Mouse (Mus musculus): ENCODE results near the gene Brat1. TPM values are rescaled to one million over a fixed set of nuclear protein-coding genes. Genes with fewer than 3 reads are reported as not detected.
A peak's percentile ranks its signal among the peaks of the same experiment; 100 is the strongest.

Gene Brat1
- polyA plus RNA-seq, 1 experiment from 2014 or later: 22.0 TPM

DNA sequence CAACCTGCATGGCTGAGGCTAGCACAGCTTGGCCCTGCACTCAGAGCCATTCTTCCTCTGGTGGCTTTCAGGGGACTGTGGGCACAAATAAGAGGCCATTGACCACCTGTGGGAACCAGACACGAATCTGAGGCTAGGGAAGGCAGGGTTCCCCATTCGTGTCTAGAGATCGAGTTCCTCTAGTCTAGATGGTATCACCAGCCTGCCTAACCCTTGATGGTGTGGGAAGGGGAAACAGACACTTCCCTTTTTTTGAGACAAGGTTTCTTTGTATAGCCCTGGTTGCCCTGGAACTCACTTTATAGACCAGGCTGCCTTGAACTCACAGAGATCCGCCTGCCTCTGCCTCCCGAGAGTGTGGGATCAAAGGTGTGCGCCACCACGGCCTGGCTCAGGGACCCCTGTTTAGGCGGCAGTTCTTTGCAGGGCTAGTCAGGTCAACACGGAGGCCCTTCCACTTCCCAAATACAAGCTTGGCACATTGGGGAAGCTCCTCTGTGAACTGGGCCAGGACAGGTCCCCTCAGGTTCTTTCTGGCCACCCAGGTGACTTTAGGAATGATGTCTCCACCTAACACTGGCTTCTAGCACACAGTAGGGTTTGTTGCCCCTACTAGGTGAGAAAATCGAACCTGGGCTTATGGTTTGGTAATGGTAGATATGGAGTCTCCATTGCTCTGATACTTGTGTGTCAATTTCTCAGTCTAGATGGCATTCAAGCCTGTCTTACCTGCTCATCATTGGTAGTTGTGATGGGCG lies 26.4 kb downstream of the Brat1 start:
- H3K4me2 ChIP-seq: no peak overlapping the region
- no peak for ATAC-seq (ENCODE audit: insufficient number of reproducible peaks, insufficient read depth, low FRiP score, low TSS enrichment, low read depth)
- peaks cover 18% of the 10 kb centered on the region for H3K27me3 ChIP-seq
- peaks cover 10% of the 10 kb centered on the region for H3K4me1 ChIP-seq
- H3K4me3 ChIP-seq: no peak overlapping the region
- 85% methylated on average over 11 of the region's 11 CpGs for WGBS
- no peaks in the 10 kb centered on the region for H3K36me3 ChIP-seq
- no peak overlapping the region for H3K9ac ChIP-seq
- H3K9me3 ChIP-seq: no peaks in the 10 kb centered on the region
- H3K27ac ChIP-seq: no peak overlapping the region

DNA sequence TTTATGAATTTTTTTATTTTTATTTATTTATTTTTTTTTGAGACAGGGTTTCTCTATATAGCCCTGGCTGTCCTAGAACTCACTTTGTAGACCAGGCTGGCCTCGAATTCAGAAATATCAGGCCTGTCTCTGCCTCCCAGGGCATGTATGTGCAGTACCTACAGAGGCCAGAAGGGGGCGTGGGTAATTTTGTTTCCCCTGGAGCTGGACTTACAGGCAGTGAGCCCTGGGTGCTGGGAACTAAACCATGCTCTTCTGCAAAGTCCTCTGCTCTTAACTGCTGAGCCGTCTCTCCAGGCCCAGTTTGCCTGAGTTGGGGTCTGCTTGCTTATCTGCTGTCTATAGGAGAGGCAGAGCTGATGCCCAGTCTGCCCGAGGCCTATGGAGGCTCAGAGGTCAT lies 27.4 kb downstream of the Brat1 start:
- no peak overlapping the region for H3K4me3 ChIP-seq

DNA sequence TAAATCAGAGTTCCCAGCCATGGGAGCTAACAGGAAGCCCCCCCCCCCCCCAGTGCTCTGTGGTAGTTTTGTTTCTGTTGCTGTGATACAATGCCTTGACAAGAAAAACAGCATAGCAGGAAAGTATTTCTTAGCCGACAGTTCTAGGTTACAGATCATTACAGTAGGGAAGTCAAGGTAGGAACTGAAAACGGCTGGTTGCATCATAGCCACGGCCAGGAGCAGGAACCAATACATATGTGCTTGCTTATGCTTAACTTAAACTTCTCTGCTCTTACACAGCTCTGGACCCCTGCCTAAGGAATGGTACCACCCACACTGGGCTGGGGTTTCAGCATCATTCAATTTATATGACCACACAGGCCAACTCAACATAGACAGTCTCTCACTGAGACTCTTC lies 28.5 kb downstream of the Brat1 start:
- Histone ChIP-seq H3K27ac (no peak overlapping the region), H3K9ac (no peak overlapping the region), H3K4me1 (peaks cover 14% of the 10 kb centered on the region), H3K9me3 (no peaks in the 10 kb centered on the region), H3K27me3 (peaks cover 34% of the 10 kb centered on the region), H3K4me2 (no peak overlapping the region), H3K36me3 (no peaks in the 10 kb centered on the region), H3K4me3 (no peak overlapping the region)
- ATAC-seq (ENCODE audit: insufficient number of reproducible peaks, insufficient read depth, low FRiP score, low TSS enrichment, low read depth): no peak
- 78% methylated on average over 3 of the region's 3 CpGs for WGBS

More for the DNA sequence above, 27.4 kb downstream of the Brat1 start:
- WGBS: 60% methylated on average over 4 of the region's 4 CpGs
- Histone ChIP-seq H3K9ac (no peak overlapping the region), H3K27me3 (peaks cover 28% of the 10 kb centered on the region), H3K36me3 (no peaks in the 10 kb centered on the region), H3K27ac (no peak overlapping the region), H3K9me3 (no peaks in the 10 kb centered on the region), H3K4me2 (no peak overlapping the region), H3K4me1 (peaks cover 14% of the 10 kb centered on the region)
- ATAC-seq (ENCODE audit: insufficient number of reproducible peaks, insufficient read depth, low FRiP score, low TSS enrichment, low read depth): no peak

DNA sequence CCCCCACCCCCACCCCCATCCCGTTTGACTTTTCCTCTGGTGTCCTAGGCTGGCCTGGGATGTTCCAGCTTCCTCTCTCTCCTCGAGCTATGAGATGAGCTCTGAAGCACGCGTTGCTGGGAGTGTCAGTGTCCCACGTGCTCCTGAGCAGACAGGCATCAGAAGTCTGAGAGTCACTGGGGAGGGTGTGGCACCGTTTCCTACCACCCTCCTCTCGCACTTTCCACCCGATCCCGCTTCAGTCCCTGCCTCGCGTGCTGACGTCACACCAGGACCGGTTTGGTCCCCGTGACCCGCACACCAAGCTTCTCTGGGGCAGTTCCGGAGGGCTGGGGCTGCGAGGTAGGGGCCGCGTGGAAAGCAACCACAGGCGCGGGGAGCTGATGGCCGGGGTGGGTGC lies 30.5 kb downstream of the Brat1 start:
- Histone ChIP-seq H3K9ac (peak overlapping the region; percentile 61), H3K4me1 (peaks cover 14% of the 10 kb centered on the region), H3K27me3 (peaks cover 34% of the 10 kb centered on the region), H3K36me3 (no peaks in the 10 kb centered on the region), H3K4me2 (peak overlapping the region; percentile 74), H3K9me3 (no peaks in the 10 kb centered on the region), H3K27ac (no peak overlapping the region), H3K4me3 (peak overlapping the region; percentile 40)
- WGBS: under 1% methylated on average over 22 of the region's 22 CpGs
- ATAC-seq (ENCODE audit: insufficient number of reproducible peaks, insufficient read depth, low FRiP score, low TSS enrichment, low read depth): no peak

DNA sequence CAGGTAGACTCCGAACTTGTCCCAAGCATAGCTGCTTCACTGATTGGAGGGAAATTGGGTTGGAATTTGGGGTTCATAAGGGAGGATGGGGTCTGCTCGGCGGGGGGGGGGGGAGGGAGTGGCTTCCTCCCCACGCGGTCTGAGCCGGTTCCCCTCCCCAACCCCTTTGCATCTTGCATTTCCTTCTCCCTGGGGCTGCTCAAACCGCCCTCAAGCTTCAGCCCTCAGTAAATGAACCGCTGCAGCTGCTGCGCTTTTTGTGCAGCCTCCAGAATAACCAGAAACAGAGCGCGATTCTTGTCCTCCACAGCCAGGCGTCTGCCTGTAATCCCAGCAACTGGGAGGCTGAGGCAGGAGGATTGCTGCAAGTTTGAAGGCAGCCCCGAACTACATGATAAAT lies 31.4 kb downstream of the Brat1 start:
- Histone ChIP-seq H3K4me3 (peak overlapping the region; percentile 40; the same call in 1 of the 2 replicates), H3K36me3 (no peaks in the 10 kb centered on the region), H3K27ac (no peak overlapping the region), H3K4me2 (peak overlapping the region; percentile 74), H3K4me1 (peaks cover 14% of the 10 kb centered on the region), H3K27me3 (peaks cover 34% of the 10 kb centered on the region), H3K9me3 (no peaks in the 10 kb centered on the region), H3K9ac (peak overlapping the region; percentile 61; the same call in 1 of the 2 replicates)
- ATAC-seq (ENCODE audit: insufficient number of reproducible peaks, insufficient read depth, low FRiP score, low TSS enrichment, low read depth): no peak
- WGBS: 16% methylated on average over 12 of the region's 13 CpGs

DNA sequence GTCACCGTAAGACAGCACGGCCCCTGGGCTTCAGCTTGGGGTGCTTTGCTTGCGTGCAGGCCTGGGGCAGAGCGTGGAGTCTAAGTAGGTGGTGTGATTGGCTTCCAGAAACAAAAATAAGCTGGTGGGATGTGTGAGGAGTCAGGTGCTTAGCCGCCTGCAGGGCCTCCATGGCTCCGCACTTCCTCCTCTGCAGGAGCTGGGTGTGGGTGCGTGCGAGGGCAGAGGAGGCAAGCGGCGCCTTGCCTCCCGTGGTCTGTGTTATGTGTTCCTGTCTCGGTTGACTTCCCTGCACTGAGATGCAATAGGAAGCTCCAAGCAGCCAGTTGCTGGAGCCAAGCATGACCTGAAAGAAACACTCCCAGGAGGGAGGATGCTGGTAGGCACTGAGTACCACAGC lies 35.0 kb downstream of the Brat1 start:
- H3K9ac ChIP-seq: no peak overlapping the region
- H3K36me3 ChIP-seq: no peaks in the 10 kb centered on the region
- no peak overlapping the region for H3K4me2 ChIP-seq
- no peaks in the 10 kb centered on the region for H3K9me3 ChIP-seq
- peaks cover 30% of the 10 kb centered on the region for H3K27me3 ChIP-seq
- H3K27ac ChIP-seq: no peak overlapping the region
- 78% methylated on average over 12 of the region's 12 CpGs for WGBS
- H3K4me1 ChIP-seq: peaks cover 14% of the 10 kb centered on the region
- ATAC-seq (ENCODE audit: insufficient number of reproducible peaks, insufficient read depth, low FRiP score, low TSS enrichment, low read depth): no peak
- H3K4me3 ChIP-seq: no peak overlapping the region

DNA sequence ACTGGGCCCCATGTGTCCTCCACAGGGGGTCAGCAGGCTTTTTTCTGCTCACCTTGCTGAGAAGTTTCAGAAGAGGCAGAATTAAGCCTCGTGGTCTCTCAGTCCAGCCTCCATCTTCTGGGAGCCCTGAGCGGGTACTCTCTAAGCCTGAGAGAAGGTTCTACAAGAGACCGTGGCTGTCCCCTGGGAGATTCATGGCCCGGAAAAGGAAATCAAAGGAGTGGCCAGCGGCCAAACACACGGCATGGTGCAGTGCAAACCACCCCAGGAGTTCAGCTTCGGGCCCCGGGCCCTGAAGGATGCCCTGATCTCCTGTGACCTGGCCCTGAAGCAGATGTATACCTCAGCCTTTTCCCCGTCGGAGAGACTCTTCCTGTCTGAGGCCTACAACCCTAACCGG lies 36.2 kb downstream of the Brat1 start:
- no peak overlapping the region for H3K4me2 ChIP-seq
- peaks cover 5% of the 10 kb centered on the region for H3K4me1 ChIP-seq
- H3K27ac ChIP-seq: no peak overlapping the region
- no peaks in the 10 kb centered on the region for H3K9me3 ChIP-seq
- H3K4me3 ChIP-seq: no peak overlapping the region
- no peak for ATAC-seq (ENCODE audit: insufficient number of reproducible peaks, insufficient read depth, low FRiP score, low TSS enrichment, low read depth)
- H3K27me3 ChIP-seq: peaks cover 18% of the 10 kb centered on the region
- no peak overlapping the region for H3K9ac ChIP-seq
- no peaks in the 10 kb centered on the region for H3K36me3 ChIP-seq
- 73% methylated on average over 11 of the region's 11 CpGs for WGBS

DNA sequence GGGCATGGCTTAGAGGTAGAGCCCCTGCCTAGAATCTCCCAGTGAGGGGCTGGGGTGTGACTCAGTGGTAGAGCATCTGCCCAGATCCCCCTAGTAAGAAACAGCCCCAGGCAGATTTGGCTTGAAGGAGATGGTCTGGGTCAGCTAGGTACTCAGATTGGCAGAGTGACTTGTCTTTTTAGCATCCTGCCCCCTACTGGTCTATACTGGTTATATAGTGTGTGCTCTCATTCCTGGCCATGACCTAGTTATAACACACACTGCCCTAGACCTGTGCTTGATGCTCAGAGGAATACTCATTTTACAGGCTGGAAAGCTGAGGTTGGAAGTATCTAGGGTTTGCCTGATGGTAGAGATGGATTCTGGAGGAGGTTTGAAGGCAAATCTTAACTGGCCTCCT lies 37.1 kb downstream of the Brat1 start:
- peaks cover 9% of the 10 kb centered on the region for H3K27me3 ChIP-seq
- H3K4me3 ChIP-seq: no peak overlapping the region
- H3K36me3 ChIP-seq: no peaks in the 10 kb centered on the region
- no peaks in the 10 kb centered on the region for H3K9me3 ChIP-seq
- no peak overlapping the region for H3K27ac ChIP-seq
- H3K4me1 ChIP-seq: peaks cover 3% of the 10 kb centered on the region; the same call in 1 of the 2 replicates
- H3K4me2 ChIP-seq: no peak overlapping the region
- H3K9ac ChIP-seq: no peak overlapping the region
- no peak for ATAC-seq (ENCODE audit: insufficient number of reproducible peaks, insufficient read depth, low FRiP score, low TSS enrichment, low read depth)

DNA sequence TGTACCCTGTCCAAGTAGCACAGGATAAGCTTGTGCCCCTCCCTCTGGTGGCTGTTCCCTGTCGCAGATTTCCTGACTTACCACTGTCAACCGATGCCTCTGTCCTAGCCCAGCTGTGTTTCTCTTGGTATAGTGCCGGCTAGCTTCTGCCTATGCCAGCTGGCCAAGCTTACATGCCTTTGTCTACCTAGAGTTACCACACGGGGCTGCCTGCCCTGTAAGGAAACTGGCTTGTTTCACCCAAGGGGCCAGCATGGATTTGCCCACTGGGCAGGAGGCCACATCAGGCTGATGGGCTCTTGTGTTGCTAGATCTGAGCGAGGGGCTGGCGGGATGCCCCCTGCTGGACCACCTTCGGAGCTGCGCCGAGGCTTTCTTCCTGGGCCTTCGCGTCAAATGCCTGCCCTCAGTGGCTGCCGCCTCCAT lies 38.9 kb downstream of the Brat1 start:
- 26% methylated on average over 12 of the region's 12 CpGs for WGBS
- H3K4me2 ChIP-seq: no peak overlapping the region
- H3K36me3 ChIP-seq: no peaks in the 10 kb centered on the region
- no peaks in the 10 kb centered on the region for H3K9me3 ChIP-seq
- H3K4me1 ChIP-seq: peaks cover 3% of the 10 kb centered on the region
- no peak overlapping the region for H3K9ac ChIP-seq
- H3K27me3 ChIP-seq: no peaks in the 10 kb centered on the region; the same call in 1 of the 2 replicates
- H3K27ac ChIP-seq: no peak overlapping the region
- no peak overlapping the region for H3K4me3 ChIP-seq
- ATAC-seq (ENCODE audit: insufficient number of reproducible peaks, insufficient read depth, low FRiP score, low TSS enrichment, low read depth): no peak

DNA sequence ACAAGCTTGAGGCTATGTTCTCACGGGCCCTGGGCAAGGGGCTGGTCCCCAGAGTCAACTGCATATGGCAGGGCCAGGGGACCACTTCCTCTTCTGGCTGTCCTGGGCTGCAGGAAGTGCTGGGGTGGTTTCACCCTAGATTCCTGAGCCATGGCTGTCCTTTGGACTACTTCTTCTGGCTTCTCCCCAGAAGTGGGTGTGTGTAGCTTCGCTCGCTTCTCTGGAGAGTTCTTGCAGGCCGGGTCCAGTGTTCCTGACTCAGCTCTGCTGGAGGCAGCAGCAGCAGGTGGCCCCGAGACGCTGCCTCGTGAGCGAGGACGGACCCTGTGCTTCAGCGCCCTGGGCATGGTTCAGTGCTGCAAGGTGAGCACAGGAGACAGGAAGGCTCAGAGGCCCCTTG lies 43.6 kb downstream of the Brat1 start:
- Histone ChIP-seq H3K9me3 (peaks cover 4% of the 10 kb centered on the region), H3K36me3 (no peaks in the 10 kb centered on the region)

DNA sequence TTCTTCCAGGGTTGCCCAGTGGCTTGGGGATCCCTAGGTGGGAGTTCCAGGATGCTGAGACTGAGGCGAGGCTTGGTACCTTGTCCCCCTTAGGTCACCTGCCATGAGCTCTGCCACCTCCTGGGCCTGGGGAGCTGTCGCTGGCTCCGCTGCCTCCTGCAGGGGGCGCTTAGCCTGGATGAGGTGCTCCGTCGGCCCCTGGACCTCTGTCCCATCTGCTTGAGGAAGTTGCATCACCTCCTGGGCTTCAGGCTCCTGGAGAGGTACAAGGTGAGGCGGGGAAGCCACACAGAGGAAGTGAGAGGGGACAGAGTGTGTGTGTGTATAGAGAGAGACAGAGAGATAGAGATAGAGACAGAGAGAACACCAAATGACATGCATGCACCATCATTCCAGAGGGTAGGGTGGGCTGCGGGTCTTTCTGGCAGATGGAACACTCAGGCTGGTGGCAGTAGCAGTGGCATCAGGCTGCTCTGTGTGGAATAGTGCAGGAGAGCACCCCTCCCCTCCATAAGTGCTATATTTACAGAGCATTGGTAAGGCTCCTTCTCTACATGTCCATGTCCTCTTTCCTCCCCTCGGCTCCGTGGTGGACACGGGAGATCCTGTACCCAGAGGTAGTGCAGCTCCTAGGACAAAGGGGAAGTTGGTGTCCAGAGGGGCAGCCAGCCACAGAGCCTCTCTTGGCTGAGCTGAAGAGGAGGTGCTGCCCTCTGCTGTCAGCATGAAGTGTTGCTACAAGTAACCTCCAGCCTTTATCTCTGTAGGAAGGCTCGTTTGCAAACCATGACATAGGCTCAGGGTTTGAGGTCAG lies 44.5 kb downstream of the Brat1 start:
- H3K9ac ChIP-seq: peak overlapping the region; percentile 65
- no peaks in the 10 kb centered on the region for H3K27me3 ChIP-seq
- no peaks in the 10 kb centered on the region for H3K36me3 ChIP-seq
- peak overlapping the region; percentile 56 for H3K4me2 ChIP-seq
- H3K4me3 ChIP-seq: peak overlapping the region; percentile 31
- ATAC-seq (ENCODE audit: insufficient number of reproducible peaks, insufficient read depth, low FRiP score, low TSS enrichment, low read depth): no peak
- H3K4me1 ChIP-seq: peaks cover 12% of the 10 kb centered on the region
- 16% methylated on average over 12 of the region's 12 CpGs for WGBS
- peaks cover 4% of the 10 kb centered on the region for H3K9me3 ChIP-seq
- H3K27ac ChIP-seq: peak overlapping the region; percentile 11; the same call in 1 of the 2 replicates

More for the DNA sequence above, 43.6 kb downstream of the Brat1 start:
- WGBS: 80% methylated on average over 10 of the region's 10 CpGs
- Histone ChIP-seq H3K4me1 (peaks cover 12% of the 10 kb centered on the region), H3K9ac (no peak overlapping the region), H3K4me3 (no peak overlapping the region), H3K27me3 (no peaks in the 10 kb centered on the region; the same call in 1 of the 2 replicates), H3K4me2 (no peak overlapping the region), H3K27ac (0 out of 2 replicates have a peak overlapping the region, but pooled peaks have one; percentile 11)
- no peak for ATAC-seq (ENCODE audit: insufficient number of reproducible peaks, insufficient read depth, low FRiP score, low TSS enrichment, low read depth)

Data from embryonic facial prominence, embryonic 13.5 days (tissue).